Mouse (Mus musculus): ENCODE data around the gene Mturn. TPM values are rescaled to one million over a fixed set of nuclear protein-coding genes. Genes with fewer than 3 reads are reported as not detected.
A peak's percentile ranks its signal among the peaks of the same experiment; 100 is the strongest.

Gene Mturn
- polyA plus RNA-seq, 2 experiments from 2014 or later, result 10.8 to 16.6 TPM

GRCm38 (mm10) chr6:54731726-54732125 lies 50.3 kb downstream of the Mturn start:
- no peak for ATAC-seq

DNA sequence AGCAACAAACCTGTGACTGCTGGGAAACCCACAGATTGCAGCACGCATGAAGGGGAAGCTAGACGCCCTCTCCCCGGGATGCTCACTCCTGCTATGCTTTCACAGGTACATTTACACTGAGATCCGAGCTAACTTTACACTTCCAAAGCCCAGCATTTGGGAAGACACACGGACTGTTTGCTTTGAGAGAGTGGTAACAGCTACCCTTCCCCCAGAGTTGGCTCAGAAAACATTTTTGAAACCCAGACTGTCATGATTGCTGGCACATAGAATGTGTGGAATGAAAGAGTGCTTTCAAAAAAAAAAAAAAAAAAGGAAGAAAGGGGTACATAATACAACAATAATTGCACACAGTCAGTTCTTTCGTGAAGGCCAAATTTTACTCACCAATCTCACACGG lies 51.3 kb downstream of the Mturn start:
- no peak for ATAC-seq

GRCm38 (mm10) chr6:54736126-54736525 lies 54.7 kb downstream of the Mturn start:
- ATAC-seq, result peak; percentile 50

GRCm38 (mm10) chr6:54737255-54737654 lies 55.8 kb downstream of the Mturn start:
- peak; percentile 55 for ATAC-seq

- peak; percentile 97 for ATAC-seq
Measured at GRCm38 (mm10) chr6:54737684-54738083, 56.3 kb downstream of the Mturn start.

DNA sequence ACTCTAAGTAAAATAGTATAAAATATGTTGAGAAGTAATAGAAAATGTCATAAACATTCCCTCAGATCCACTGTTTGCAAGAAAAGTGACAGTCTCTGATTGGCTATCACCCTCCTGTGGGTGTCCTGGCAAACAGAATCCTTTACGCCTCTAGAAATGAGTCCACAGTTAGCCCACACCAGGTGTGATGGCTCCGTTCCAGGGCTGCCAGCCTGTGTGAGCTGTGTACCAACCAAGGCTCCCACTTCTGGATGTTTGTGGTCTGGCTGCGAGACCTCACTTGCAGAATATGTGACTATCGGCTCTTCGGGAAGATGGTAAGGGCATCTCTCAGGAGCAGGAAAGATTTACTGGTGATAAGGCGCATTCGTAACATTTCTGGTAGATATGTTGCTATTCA lies 67.6 kb downstream of the Mturn start:
- no peak for ATAC-seq

DNA sequence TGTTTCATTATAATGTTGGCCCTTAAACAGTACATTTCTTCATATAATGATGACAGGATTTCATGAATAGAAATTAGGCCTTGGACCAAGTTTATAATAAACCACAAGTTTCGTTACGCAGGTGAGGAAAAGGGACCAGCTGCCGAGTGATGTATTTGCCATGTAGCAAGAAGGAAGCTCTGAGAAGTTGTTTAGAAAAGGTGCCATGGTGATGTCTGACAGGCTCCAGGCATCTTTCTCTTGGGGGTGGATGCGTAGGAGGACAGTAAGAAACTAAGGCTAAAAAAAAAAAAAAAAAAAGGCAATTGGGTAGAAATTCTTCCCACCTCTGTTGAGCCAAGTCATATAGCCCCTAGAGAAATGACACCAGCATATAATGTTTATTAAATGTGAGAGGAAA lies 70.2 kb downstream of the Mturn start:
- no peak for ATAC-seq

DNA sequence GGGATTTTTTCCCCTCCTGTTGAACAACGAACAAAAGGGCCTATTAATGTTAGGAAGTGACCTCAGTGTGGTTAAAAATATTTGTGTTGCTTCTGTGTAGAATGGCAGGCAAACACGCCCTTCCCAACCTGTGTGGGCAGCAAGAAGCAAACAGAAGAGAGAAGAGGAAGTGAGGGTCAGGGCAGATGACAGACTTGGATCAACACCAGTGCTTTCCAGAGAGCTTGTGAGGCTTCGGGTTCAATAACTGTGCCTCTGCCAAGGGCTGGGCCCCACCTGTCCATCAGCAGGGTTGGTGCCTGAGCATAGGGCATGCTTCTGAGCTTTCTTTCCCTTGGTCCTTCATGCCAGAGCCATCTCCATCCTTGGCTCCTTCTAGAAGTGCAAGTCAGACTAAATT lies 70.7 kb downstream of the Mturn start:
- peak; percentile 63 for ATAC-seq

Other genes with a start within 250 kb of the Mturn start
- not detected for gene Scrn1, start 115.1 kb upstream of the Mturn start, polyA plus RNA-seq (2017; shearing (Covaris generic))
- 1 to 10 TPM in 1 of 2 experiments, under 1 TPM in 1; 0.89 to 1.3 TPM for gene Plekha8, start 86.5 kb upstream of the Mturn start, polyA plus RNA-seq (2017; shearing (Covaris generic))
- gene Fkbp14, start 84.3 kb upstream of the Mturn start, polyA plus RNA-seq (2017; shearing (Covaris generic)), result not detected
- gene Znrf2, start 135.3 kb downstream of the Mturn start, polyA plus RNA-seq (2017; shearing (Covaris generic)), result 10 to 100 TPM; 19.6 to 27.1 TPM